Mouse (Mus musculus) hematopoietic multipotent progenitor cell, adult 10-12 weeks (in vitro differentiated cells): ENCODE results near the gene Sat1. TPM values are rescaled to one million over a fixed set of nuclear protein-coding genes. Genes with fewer than 3 reads are reported as not detected.

ENCODE experiments used
- polyA plus RNA-seq: library from polyadenylated mRNA; stranded (reverse); fragments of >175 nt; gene quantifications from 2 replicates; pipeline ENCODE4 v1.2.3, GENCODE M21; 2012; ENCODE audit warnings: low replicate concordance

Gene Sat1
- polyA plus RNA-seq = 57.2 and 211 TPM in 2 replicates

DNA sequence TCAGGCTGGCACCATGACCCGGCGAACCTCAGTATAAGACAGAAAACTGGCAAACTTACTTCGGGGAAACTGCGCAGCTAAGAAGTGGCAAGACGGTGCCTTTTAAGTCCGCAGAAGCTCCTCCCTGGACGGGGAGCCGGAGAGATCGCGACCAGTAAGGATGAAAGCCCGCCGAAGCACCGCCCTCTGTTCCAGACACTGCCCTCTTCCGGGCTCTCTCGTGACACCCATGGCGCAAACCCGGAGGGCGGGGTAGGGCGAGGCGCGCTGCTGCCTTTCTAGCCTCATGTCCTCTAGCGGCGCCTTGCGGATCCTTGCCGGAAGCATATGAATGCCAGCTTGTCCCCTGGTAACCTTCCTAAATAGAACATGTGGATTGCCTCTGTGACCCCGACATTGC is at the start of gene Sat1:
Gene Sat1 (minus strand): TSS at position 179 of the 400 bp plus-strand sequence.

DNA sequence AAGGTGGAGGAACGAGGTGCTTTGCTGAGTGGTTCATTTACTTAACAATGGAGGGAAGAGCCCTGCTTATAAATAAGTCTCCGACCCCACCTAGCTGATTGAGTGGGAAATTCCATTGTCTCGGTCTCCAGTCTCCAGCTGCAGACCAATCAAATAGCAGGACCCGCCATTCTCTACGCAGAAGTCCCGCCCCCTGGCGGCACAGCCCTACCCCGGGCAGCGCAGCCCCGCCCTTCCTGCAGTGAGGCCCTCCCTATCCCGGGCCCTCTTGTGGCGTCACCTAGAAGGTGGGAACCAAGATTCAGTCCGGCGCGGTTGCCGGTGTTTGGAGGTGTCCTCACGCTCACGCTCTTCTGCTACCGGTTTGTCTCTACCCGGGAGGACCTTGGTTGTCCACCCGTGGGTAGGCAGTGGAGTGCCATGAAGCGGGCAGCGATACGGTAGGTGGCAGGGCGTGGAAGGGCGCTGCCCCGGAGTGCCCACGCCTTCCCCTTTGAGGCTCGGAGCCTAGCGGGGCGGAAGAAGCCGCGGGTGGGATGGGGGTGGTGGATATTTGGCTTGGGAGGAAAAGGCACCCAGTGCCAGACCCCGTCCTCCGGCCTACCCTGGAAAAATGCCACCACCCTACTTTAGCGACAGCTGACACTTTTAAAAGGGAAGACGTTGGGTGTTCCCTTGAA is 46.1 kb upstream of the Sat1 start, which contains the start of gene Acot9:
Gene Acot9 (plus strand): TSS at position 209 of the 680 bp plus-strand sequence.

Other genes with a start within 250 kb of the Sat1 start
- not detected in 2 replicates for gene Magea8, start 220.6 kb downstream of the Sat1 start, polyA plus RNA-seq
- gene Magea5, start 153.3 kb downstream of the Sat1 start, polyA plus RNA-seq = not detected in 2 replicates
- not detected in 2 replicates for gene Magea1, start 126.7 kb downstream of the Sat1 start, polyA plus RNA-seq
- gene Magea2, start 122.8 kb downstream of the Sat1 start, polyA plus RNA-seq = not detected in 2 replicates
- not detected in 2 replicates for gene Cldn34b2, start 88.0 kb downstream of the Sat1 start, polyA plus RNA-seq
- 0.99 and 9.0 TPM in 2 replicates for gene Acot9, start 46.0 kb upstream of the Sat1 start, polyA plus RNA-seq
- gene Prdx4, start 124.3 kb upstream of the Sat1 start, polyA plus RNA-seq = 13.3 and 30.7 TPM in 2 replicates